Mouse (Mus musculus): ENCODE data around the gene Lhpp. TPM values are rescaled to one million over a fixed set of nuclear protein-coding genes. Genes with fewer than 3 reads are reported as not detected.

Lhpp gene
- polyA plus RNA-seq, 1 experiment = 6.5 TPM

DNA sequence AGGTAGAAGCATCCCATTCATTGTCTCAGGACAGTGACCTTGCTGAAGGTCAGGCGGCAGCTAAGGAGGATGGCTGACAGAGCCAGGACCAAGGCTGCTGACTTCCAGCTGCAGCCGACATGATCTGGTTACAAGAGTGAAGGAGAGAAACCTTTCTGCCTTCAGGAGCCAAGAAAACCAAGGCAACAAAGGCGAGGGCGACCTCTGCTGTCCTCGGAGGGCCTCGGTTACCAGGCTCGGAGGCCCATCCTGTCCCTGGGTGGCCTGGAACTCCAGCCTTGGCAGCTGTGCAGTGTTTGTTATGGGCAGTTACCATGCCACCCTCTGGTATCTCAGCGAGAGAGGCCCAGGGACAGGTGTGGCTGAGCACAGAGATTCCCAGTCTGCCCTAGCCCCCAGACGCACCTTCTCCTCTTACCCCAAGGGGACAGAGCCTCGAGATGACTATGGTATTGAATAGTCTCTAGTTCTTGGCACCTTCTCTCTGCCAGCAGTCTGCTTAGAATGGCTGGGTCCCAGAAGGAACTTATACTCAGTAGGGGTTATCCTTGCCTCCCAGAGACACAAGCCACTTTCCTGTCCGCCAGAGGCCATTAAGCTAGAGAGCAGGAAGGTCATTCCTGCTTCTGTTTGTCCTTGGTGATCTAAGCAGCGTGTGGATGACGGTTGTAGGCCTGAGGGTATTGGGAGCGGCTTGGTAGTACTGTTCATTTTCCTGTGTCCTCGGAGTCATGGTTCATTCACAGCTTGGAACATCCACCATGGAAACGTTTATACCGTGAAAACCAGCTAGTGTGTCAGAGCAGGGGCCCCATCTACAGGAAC is 63.7 kb downstream of the Lhpp start:
- H3K27ac ChIP-seq (ENCODE audit: insufficient read depth, low read length) = no peak overlapping the region
- H3K4me3 ChIP-seq (ENCODE audit: insufficient read depth, low read length) = no peak overlapping the region
- no peak; the same call in 1 of the 2 replicates for TF ChIP-seq CTCF (IDR thresholded peaks at IDR 0.05; ENCODE audit: borderline replicate concordance, insufficient read depth, low read length)
- TF ChIP-seq POLR2A (IDR thresholded peaks at IDR 0.05; ENCODE audit: low read depth, low read length) = no peak
- no peaks in the 10 kb centered on the region for H3K4me1 ChIP-seq (ENCODE audit: control insufficient read depth, insufficient read depth, low read length)

DNA sequence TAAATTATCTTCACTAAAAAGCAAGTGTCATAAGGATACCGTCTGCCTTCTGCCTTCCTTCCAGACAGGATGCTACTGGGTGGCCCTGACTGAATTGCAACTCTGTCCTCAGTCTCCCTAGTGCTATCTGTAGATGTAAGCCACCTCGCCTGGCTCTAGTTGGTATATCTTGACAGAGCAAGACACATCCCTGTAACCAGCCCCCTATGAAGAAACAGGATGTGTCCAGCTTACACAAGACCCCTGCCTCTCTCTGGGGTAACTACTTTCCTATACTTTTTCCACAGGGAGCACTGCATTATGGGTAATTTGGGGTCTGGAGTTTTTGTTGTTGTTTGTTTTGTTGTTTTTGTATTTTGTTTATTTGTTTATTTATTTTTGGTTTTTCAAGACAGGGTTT is 65.5 kb downstream of the Lhpp start:
- no peak overlapping the region for H3K4me3 ChIP-seq (ENCODE audit: insufficient read depth, low read length)
- TF ChIP-seq CTCF (IDR thresholded peaks at IDR 0.05; ENCODE audit: borderline replicate concordance, insufficient read depth, low read length) (no peak), POLR2A (IDR thresholded peaks at IDR 0.05; ENCODE audit: low read depth, low read length) (no peak)
- H3K27ac ChIP-seq (ENCODE audit: insufficient read depth, low read length) = no peak overlapping the region
- no peaks in the 10 kb centered on the region for H3K4me1 ChIP-seq (ENCODE audit: control insufficient read depth, insufficient read depth, low read length)

GRCm38 (mm10) chr7:132679117-132679516 is 68.7 kb downstream of the Lhpp start:
- TF ChIP-seq POLR2A (IDR thresholded peaks at IDR 0.05; ENCODE audit: low read depth, low read length) = no peak
- TF ChIP-seq CTCF (IDR thresholded peaks at IDR 0.05; ENCODE audit: borderline replicate concordance, insufficient read depth, low read length) = no peak
- Histone ChIP-seq H3K4me1 (ENCODE audit: control insufficient read depth, insufficient read depth, low read length) (no peaks in the 10 kb centered on the region), H3K27ac (ENCODE audit: insufficient read depth, low read length) (no peak overlapping the region), H3K4me3 (ENCODE audit: insufficient read depth, low read length) (no peak overlapping the region)

- no peak for TF ChIP-seq CTCF (IDR thresholded peaks at IDR 0.05; ENCODE audit: borderline replicate concordance, insufficient read depth, low read length)
- TF ChIP-seq POLR2A (IDR thresholded peaks at IDR 0.05; ENCODE audit: low read depth, low read length) = no peak
- no peak overlapping the region for H3K4me3 ChIP-seq (ENCODE audit: insufficient read depth, low read length)
- H3K27ac ChIP-seq (ENCODE audit: insufficient read depth, low read length) = no peak overlapping the region
- no peaks in the 10 kb centered on the region for H3K4me1 ChIP-seq (ENCODE audit: control insufficient read depth, insufficient read depth, low read length)
Measured at GRCm38 (mm10) chr7:132679549-132679948, 69.1 kb downstream of the Lhpp start.

DNA sequence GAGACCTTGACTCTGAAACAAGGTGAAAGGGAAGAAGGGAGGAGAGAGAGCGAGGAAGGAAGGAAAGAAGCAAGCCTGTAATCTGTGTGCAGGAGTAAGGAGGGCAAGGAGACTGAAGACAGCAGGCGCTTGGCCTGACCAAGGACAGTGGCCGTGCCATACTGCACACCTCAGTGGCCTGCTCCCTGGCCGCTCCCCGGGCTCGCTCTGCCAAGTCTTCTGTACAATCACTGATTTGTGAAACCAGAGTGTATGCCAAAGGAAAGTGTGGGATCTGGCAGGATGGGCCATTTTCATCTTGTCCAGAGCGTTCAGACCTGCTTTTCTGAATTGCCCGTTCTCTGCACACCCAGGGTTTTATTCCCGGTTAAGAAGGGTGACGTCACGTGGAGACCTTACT is 70.9 kb downstream of the Lhpp start:
- H3K4me1 ChIP-seq (ENCODE audit: control insufficient read depth, insufficient read depth, low read length) = no peaks in the 10 kb centered on the region

DNA sequence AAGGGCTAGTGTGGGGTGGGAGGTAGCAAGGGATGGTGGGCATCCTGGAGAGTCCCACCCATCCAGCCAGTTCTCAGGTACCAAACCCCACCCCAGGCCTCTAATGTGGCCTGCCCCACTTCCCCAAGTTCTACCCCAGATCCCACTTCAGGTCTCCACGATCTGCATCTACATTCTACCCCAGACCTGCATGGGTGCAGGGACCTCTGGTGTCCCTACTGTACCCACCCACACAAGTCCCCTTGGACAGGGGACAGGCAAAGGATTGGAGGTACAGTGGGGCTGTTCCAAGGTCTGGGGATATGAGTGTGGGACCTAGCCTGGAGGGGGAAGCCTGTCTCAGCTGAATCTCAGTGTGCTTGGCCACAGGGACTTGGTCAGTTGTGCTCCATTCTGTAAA is 71.4 kb downstream of the Lhpp start:
- Histone ChIP-seq H3K27ac (ENCODE audit: insufficient read depth, low read length) (no peak overlapping the region), H3K4me1 (ENCODE audit: control insufficient read depth, insufficient read depth, low read length) (no peaks in the 10 kb centered on the region), H3K4me3 (ENCODE audit: insufficient read depth, low read length) (no peak overlapping the region)
- TF ChIP-seq POLR2A (IDR thresholded peaks at IDR 0.05; ENCODE audit: low read depth, low read length) = no peak
- no peak for TF ChIP-seq CTCF (IDR thresholded peaks at IDR 0.05; ENCODE audit: borderline replicate concordance, insufficient read depth, low read length)

More for the DNA sequence above, 70.9 kb downstream of the Lhpp start:
- Histone ChIP-seq H3K27ac (ENCODE audit: insufficient read depth, low read length) (no peak overlapping the region), H3K4me3 (ENCODE audit: insufficient read depth, low read length) (no peak overlapping the region)
- TF ChIP-seq POLR2A (IDR thresholded peaks at IDR 0.05; ENCODE audit: low read depth, low read length) (no peak), CTCF (IDR thresholded peaks at IDR 0.05; ENCODE audit: borderline replicate concordance, insufficient read depth, low read length) (no peak)

- H3K4me3 ChIP-seq (ENCODE audit: insufficient read depth, low read length) = no peak overlapping the region
- TF ChIP-seq CTCF (IDR thresholded peaks at IDR 0.05; ENCODE audit: borderline replicate concordance, insufficient read depth, low read length) = no peak
- TF ChIP-seq POLR2A (IDR thresholded peaks at IDR 0.05; ENCODE audit: low read depth, low read length) = no peak
Measured at GRCm38 (mm10) chr7:132682336-132682735, 71.9 kb downstream of the Lhpp start.

GRCm38 (mm10) chr7:132682901-132683300 is 72.5 kb downstream of the Lhpp start:
- no peak overlapping the region for H3K27ac ChIP-seq (ENCODE audit: insufficient read depth, low read length)
- no peak overlapping the region for H3K4me3 ChIP-seq (ENCODE audit: insufficient read depth, low read length)
- H3K4me1 ChIP-seq (ENCODE audit: control insufficient read depth, insufficient read depth, low read length) = no peaks in the 10 kb centered on the region
- TF ChIP-seq CTCF (IDR thresholded peaks at IDR 0.05; ENCODE audit: borderline replicate concordance, insufficient read depth, low read length) (no peak), POLR2A (IDR thresholded peaks at IDR 0.05; ENCODE audit: low read depth, low read length) (no peak)

More at GRCm38 (mm10) chr7:132682336-132682735, 71.9 kb downstream of the Lhpp start:
- Histone ChIP-seq H3K27ac (ENCODE audit: insufficient read depth, low read length) (no peak overlapping the region), H3K4me1 (ENCODE audit: control insufficient read depth, insufficient read depth, low read length) (no peaks in the 10 kb centered on the region)

DNA sequence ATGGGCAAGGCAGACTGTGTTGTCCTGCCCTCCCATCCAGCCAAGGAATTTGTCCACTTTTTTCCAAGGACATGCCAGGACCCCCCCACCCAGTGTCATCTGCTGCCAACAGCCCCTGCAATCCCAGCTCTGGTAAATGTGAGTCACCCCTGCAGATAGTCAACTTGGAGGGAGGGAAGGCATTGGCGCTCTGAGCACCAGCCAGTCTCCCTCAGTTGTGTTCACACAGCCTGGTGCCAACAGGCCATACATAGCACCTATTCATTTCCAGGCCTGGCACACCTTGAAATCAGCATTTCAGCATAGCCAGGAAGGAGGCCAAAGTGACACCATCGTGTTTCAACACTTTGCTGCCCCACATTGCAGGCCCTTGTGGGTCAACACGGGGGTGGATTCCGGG is 73.5 kb downstream of the Lhpp start:
- TF ChIP-seq POLR2A (IDR thresholded peaks at IDR 0.05; ENCODE audit: low read depth, low read length) (no peak), CTCF (IDR thresholded peaks at IDR 0.05; ENCODE audit: borderline replicate concordance, insufficient read depth, low read length) (no peak)
- no peak overlapping the region for H3K4me3 ChIP-seq (ENCODE audit: insufficient read depth, low read length)
- H3K4me1 ChIP-seq (ENCODE audit: control insufficient read depth, insufficient read depth, low read length) = no peaks in the 10 kb centered on the region
- H3K27ac ChIP-seq (ENCODE audit: insufficient read depth, low read length) = no peak overlapping the region

- no peak for TF ChIP-seq CTCF (IDR thresholded peaks at IDR 0.05; ENCODE audit: borderline replicate concordance, insufficient read depth, low read length)
- TF ChIP-seq POLR2A (IDR thresholded peaks at IDR 0.05; ENCODE audit: low read depth, low read length) = no peak
- Histone ChIP-seq H3K27ac (ENCODE audit: insufficient read depth, low read length) (no peak overlapping the region), H3K4me3 (ENCODE audit: insufficient read depth, low read length) (no peak overlapping the region), H3K4me1 (ENCODE audit: control insufficient read depth, insufficient read depth, low read length) (no peaks in the 10 kb centered on the region)
Measured at GRCm38 (mm10) chr7:132686515-132686914, 76.1 kb downstream of the Lhpp start.
